Mouse (Mus musculus) lung, adult 2 months (tissue): Measurements from ENCODE around the gene Akp3.

Source experiments
- CTCF ChIP-seq: fragments of 200-500 bp; IDR thresholded peaks from 2 replicates; pipeline ENCODE4 v1.5.1; 2011; ENCODE audit warnings: mild to moderate bottlenecking, low read length, control low read depth; ENCODE audit not compliant: insufficient read depth
- POLR2A ChIP-seq: fragments of 200-500 bp; IDR thresholded peaks from 2 replicates; pipeline ENCODE4 v1.6.1; 2011; ENCODE audit warnings: low read depth, mild to moderate bottlenecking, control low read depth, low read length, borderline replicate concordance; ENCODE audit errors: extremely low read depth

DNA sequence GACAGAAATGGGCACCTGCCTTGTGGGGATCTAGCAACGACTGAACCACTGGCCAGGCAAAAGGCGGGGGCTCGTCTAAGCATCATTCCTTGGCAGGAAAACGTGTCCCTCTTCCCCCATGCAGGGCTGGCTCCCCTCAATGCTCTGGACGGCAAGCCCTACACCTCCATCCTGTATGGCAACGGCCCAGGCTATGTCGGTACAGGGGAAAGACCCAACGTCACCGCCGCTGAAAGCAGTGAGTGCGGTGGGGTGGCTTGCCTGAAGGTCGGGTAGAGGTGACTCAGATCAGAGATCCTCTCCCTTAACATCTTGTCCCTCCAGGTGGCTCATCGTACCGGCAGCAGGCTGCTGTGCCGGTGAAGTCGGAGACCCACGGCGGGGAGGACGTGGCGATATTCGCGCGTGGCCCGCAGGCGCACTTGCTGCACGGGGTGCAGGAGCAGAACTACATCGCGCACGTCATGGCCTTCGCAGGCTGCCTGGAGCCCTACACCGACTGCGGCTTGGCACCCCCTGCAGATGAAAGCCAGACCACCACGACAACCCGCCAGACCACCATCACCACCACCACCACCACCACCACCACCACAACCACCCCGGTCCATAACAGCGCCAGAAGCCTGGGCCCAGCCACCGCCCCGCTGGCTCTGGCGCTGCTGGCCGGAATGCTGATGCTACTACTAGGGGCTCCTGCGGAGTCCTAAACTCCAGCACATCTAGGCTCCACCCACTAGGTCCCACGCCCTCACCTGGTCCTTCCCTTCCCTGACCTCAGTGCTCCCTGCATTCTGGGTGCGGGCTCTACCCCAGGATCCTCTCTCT, 2.6 kb downstream of the Akp3 start:
- TF ChIP-seq POLR2A = no peak
- TF ChIP-seq CTCF = no peak
